Mouse (Mus musculus): Measurements from ENCODE around the gene Unk.

GRCm38 (mm10) chr11:116103572-116103971, 73.5 kb downstream of the Unk start:
- no peak for TF ChIP-seq CTCF (IDR thresholded peaks at IDR 0.05; ENCODE audit: borderline replicate concordance, insufficient read depth, low read depth, low read length)
- TF ChIP-seq POLR2A (IDR thresholded peaks at IDR 0.05; ENCODE audit: borderline replicate concordance, insufficient read depth, low read length): no peak

Data from cerebellum, adult 2 months (tissue).